Mouse (Mus musculus) hindbrain, embryonic 11.5 days (tissue): ENCODE measurements around the gene Cbx1. TPM values are rescaled to one million over a fixed set of nuclear protein-coding genes. Genes with fewer than 3 reads are reported as not detected.

Experiments
- ATAC-seq: fragments of 200-750 bp; cut with Nextera tagmentation; 2 replicates; pipeline ENCODE4 v1.8.0; 2017; ENCODE audit warnings: mild to moderate bottlenecking, moderate TSS enrichment, moderate library complexity; ENCODE audit not compliant: low FRiP score
- DNase-seq: peaks from one replicate; pipeline ENCODE4 v3.0.0-alpha.2; 2015; ENCODE audit warnings: low spot score
- H3K27ac ChIP-seq: fragments of 300-500 bp; sonication (generic); 2 replicates; pipeline ENCODE4 v1.5.1; 2014; ENCODE audit warnings: mild to moderate bottlenecking, low read depth, low read length
- H3K27me3 ChIP-seq: fragments of 300-500 bp; sonication (generic); 2 replicates; pipeline ENCODE4 v1.6.1; 2014; ENCODE audit warnings: mild to moderate bottlenecking, low read length, moderate library complexity, mixed read lengths; ENCODE audit not compliant: control insufficient read depth, insufficient read depth
- H3K36me3 ChIP-seq: fragments of 300-500 bp; sonication (generic); 2 replicates; pipeline ENCODE4 v1.6.1; 2014; ENCODE audit warnings: mild to moderate bottlenecking, low read length, moderate library complexity, mixed read lengths; ENCODE audit not compliant: control insufficient read depth, insufficient read depth
- H3K4me1 ChIP-seq: fragments of 300-500 bp; sonication (generic); replicated peaks from 2 replicates; pipeline ENCODE4 v1.6.1; 2014; ENCODE audit warnings: low read length, mixed read lengths; ENCODE audit not compliant: control insufficient read depth, insufficient read depth
- H3K4me2 ChIP-seq: fragments of 300-500 bp; sonication (generic); replicated peaks from 2 replicates; pipeline ENCODE4 v1.6.1; 2014; ENCODE audit warnings: mild to moderate bottlenecking, low read depth, low read length
- H3K4me3 ChIP-seq: fragments of 300-500 bp; sonication (generic); 2 replicates; pipeline ENCODE4 v1.5.1; 2014; ENCODE audit warnings: low read depth, low read length
- H3K9ac ChIP-seq: fragments of 300-500 bp; sonication (generic); 2 replicates; pipeline ENCODE4 v1.6.1; 2014; ENCODE audit warnings: low read depth, low read length
- H3K9me3 ChIP-seq: fragments of 300-500 bp; sonication (generic); 2 replicates; pipeline ENCODE4 v1.6.1; 2016; ENCODE audit warnings: low read length; ENCODE audit not compliant: control insufficient read depth
- WGBS: fragments of 180-500 bp; shearing (Covaris S2); extraction: QIAGEN DNeasy Blood & Tissue Kit; methylation state at CpG from one replicate; pipeline ENCODE4 v1.1.7; 2014; 5-methylcytosine and 5-hydroxymethylcytosine counted together
- polyA plus RNA-seq: library from polyadenylated mRNA; unstranded; fragments of >200 nt; fragmentation: Nextera tagmentation; extraction: Ambion mirVana; gene quantifications from 2 replicates; pipeline ENCODE4 v1.2.1, GENCODE M21; 2014

The Cbx1 gene
- polyA plus RNA-seq, 1 experiment from 2014 or later: 158 TPM

DNA sequence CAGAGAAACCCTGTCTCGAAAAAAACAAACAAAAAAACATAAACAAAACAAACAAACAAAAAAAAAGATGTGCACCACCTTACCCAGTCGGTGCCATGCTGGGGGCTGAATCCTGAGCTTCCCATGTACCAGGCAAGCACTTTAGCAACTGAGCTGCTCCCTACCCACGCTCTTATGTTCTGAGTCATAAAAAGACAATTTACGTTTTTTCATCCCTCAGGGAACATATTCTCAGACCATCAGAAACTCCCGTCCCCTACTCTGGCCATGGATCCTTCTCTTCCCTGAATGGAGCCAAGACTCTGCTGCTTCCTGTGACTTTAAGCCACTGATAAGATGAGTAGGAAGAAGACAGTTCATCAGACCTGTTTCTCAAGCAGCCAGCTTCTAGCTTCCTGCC is 30.5 kb upstream of the Cbx1 start:
- no peak for DNase-seq
- H3K4me1 ChIP-seq: no peaks in the 10 kb centered on the region
- no peaks in the 10 kb centered on the region for H3K36me3 ChIP-seq
- ATAC-seq: no peak
- H3K27me3 ChIP-seq: no peaks in the 10 kb centered on the region
- WGBS: 83% methylated on average over 5 of the region's 5 CpGs
- no peak overlapping the region for H3K4me3 ChIP-seq
- no peak overlapping the region for H3K4me2 ChIP-seq
- no peak overlapping the region for H3K9ac ChIP-seq
- no peak overlapping the region for H3K27ac ChIP-seq
- H3K9me3 ChIP-seq: no peaks in the 10 kb centered on the region

DNA sequence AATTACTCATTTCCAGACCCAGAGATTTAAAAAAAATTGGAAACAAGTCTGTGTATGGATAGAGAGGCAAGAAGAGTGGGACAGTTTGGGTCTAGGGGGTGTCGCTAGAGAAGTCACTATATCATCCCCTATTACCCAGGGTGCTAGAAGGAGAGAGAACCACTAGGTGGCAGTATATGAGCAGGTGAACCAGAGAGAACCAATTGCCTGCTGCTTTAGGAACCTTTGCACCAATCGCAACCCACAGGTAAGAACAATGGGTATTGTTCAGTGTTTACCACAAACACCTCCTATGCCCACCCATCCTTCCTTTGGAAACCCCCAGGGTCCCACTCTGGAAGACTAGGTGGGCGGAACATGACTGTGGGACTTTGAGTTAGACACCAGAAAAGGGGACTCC is 28.9 kb upstream of the Cbx1 start:
- WGBS: 41% methylated on average over 3 of the region's 3 CpGs
- Histone ChIP-seq H3K9me3 (no peaks in the 10 kb centered on the region), H3K27me3 (no peaks in the 10 kb centered on the region), H3K36me3 (no peaks in the 10 kb centered on the region), H3K4me3 (no peak overlapping the region), H3K4me1 (no peaks in the 10 kb centered on the region), H3K4me2 (no peak overlapping the region), H3K27ac (no peak overlapping the region), H3K9ac (no peak overlapping the region)
- DNase-seq: peak; percentile 65
- no peak for ATAC-seq

DNA sequence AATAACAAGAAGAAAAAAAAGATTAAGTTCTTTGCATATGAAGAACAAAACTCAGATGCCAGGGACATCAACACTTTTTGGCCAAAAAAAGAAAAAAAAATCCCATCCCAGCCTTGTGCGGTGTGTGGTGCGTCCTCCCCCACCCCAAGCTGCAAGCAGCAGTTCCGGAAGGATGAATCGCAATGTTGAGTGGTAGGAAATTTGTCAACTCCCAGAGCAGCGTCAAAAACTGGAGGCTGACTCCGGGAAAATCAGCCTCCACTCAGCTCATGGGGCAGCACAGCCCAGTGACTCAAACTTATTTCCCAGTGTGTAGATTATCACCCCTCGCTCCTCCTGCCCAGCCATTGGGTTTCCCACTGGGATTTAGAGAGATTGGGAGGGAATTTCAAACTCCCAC is 26.9 kb upstream of the Cbx1 start:
- Histone ChIP-seq H3K4me2 (no peak overlapping the region), H3K36me3 (no peaks in the 10 kb centered on the region), H3K27me3 (no peaks in the 10 kb centered on the region), H3K27ac (no peak overlapping the region), H3K4me3 (no peak overlapping the region), H3K9me3 (no peaks in the 10 kb centered on the region), H3K4me1 (0 out of 2 replicates have a peak, but pooled peaks cover 4% of the 10 kb centered on the region), H3K9ac (no peak overlapping the region)
- ATAC-seq: no peak
- WGBS: 76% methylated on average over 7 of the region's 7 CpGs
- no peak for DNase-seq

DNA sequence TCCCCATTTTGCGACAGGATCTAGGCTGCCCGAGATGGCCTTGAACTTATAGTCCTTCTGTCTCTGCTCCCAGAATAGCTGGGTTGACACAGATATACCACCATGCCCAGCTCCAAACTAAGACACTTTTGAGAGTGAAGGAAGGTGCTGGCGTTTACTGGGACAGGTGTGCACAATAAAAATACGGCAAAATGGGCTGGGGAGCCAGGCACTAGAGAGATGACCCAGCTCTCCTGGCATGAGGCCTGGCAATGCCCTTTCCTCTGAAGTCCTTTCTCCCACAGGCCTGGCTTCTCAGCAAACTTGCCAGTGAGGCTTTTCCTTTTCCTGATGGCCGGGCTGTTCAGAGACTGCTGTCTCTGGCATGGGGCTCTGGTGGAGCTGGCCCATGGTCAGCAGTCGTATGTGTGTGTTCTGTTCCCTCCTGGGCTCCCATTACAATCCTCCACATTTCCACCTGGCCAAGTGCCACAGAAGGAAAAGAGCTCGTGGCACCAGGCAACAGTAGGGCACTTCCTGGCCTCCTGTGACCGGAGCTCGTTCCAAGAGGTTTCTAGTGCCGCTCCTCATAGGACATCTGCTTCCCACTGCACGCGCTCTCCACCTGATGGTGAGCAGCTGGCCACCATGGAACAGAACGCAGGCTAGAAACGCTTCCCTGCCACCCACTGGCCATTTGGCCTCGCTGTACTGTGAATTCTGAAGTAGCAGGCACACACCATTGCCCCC is 26.0 kb upstream of the Cbx1 start:
- no peak overlapping the region for H3K9ac ChIP-seq
- H3K36me3 ChIP-seq: 0 out of 2 replicates have a peak, but pooled peaks cover 2% of the 10 kb centered on the region
- H3K4me2 ChIP-seq: no peak overlapping the region
- no peak overlapping the region for H3K27ac ChIP-seq
- peaks cover 6% of the 10 kb centered on the region for H3K4me1 ChIP-seq
- ATAC-seq (no peak), DNase-seq (no peak)
- no peak overlapping the region for H3K4me3 ChIP-seq
- H3K9me3 ChIP-seq: no peaks in the 10 kb centered on the region
- WGBS: 70% methylated on average over 15 of the region's 15 CpGs
- no peaks in the 10 kb centered on the region for H3K27me3 ChIP-seq

DNA sequence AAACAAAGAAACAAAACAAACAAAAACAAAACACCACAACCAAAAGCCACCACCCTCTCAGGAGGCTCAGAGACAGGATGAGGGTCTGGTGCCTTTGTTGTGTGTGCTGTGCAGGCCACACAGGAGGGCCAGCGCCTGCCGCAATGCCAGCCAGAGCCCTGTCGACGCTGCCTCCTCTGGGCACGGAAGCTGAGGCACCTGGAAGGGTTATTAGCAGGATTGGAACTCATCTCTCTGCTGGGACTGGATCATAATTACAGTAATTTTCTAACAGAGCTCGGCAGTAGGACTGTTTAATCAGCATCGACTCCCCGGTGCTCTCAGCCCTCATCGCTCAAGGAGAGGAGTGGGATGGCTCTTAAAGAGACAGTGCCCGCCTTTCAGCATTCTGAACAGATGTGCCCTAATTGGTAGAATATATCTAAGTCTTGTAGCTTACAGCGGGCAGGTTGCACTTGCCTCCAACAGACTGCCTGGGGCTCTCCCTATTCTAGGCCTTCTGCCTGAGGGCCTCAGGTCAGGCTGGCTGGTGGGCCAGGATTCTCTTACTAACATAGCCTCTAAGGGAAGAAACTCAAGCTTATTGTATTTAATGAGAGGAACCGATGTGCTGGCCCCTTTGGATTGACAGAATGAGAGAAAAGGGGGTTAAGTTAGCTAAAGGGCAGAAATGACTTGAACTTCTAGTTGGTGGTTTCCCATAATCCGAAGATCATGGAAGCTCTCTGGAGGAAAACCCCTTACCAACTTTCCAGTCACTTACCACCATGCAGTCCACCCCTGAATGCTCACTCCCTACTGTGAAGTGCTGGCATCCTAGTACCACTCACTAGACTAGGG is 24.2 kb upstream of the Cbx1 start:
- peaks cover 7% of the 10 kb centered on the region for H3K4me1 ChIP-seq
- H3K9ac ChIP-seq: no peak overlapping the region
- H3K27ac ChIP-seq: no peak overlapping the region
- no peak overlapping the region; the same call in 1 of the 2 replicates for H3K4me2 ChIP-seq
- H3K9me3 ChIP-seq: no peaks in the 10 kb centered on the region
- H3K27me3 ChIP-seq: no peaks in the 10 kb centered on the region
- 30% methylated on average over 13 of the region's 13 CpGs for WGBS
- peaks cover 9% of the 10 kb centered on the region; the same call in 1 of the 2 replicates for H3K36me3 ChIP-seq
- no peak overlapping the region for H3K4me3 ChIP-seq
- ATAC-seq: no peak
- no peak for DNase-seq

DNA sequence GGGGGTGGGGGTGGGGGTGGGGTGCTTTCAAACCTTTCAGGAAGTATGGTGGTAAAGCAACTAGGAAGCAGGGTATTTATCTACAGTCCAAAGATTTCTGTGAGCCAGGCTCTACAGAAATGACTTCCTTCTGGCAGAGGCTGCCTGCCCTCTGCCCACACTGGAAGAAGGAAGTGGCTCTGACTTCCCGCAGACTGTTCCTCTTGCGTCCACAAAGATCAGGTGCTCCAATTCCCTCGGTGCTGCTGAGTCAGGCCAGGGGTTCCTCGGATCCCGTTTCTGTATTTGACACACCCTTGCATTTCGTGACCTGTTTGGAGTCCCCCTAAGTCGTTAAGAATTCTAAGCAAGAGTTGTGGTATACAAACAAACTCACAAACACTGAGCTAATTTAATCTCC is 23.3 kb upstream of the Cbx1 start:
- no peak for ATAC-seq
- 82% methylated on average over 7 of the region's 7 CpGs for WGBS
- DNase-seq: no peak
- no peak overlapping the region for H3K4me3 ChIP-seq
- H3K27ac ChIP-seq: no peak overlapping the region
- no peak overlapping the region for H3K4me2 ChIP-seq
- H3K4me1 ChIP-seq: peaks cover 7% of the 10 kb centered on the region
- H3K9ac ChIP-seq: no peak overlapping the region
- no peaks in the 10 kb centered on the region for H3K9me3 ChIP-seq
- no peaks in the 10 kb centered on the region for H3K27me3 ChIP-seq
- peaks cover 13% of the 10 kb centered on the region for H3K36me3 ChIP-seq

DNA sequence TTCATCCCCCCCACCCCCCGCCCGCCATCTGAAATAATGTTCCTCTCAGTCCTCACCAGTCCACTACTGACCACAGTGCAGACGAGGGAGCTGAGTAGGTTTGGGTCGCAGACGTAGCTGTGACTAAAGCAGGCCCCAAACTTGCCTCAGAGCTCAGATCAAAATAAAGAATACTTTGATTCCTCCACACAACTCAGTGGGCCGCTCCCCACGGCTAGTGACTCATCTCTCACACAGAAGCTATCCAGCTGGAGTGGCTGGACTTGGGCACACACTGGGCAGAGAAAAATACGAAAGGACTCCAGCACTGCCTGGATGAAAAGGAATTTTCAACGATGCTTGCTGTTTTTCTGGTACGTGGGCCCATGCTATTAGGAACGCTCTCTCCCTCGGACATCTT is 22.4 kb upstream of the Cbx1 start:
- 77% methylated on average over 12 of the region's 12 CpGs for WGBS
- Histone ChIP-seq H3K9me3 (no peaks in the 10 kb centered on the region), H3K4me1 (peaks cover 7% of the 10 kb centered on the region), H3K27ac (peak overlapping the region; percentile 70), H3K27me3 (no peaks in the 10 kb centered on the region), H3K4me3 (no peak overlapping the region), H3K4me2 (no peak overlapping the region), H3K36me3 (peaks cover 16% of the 10 kb centered on the region), H3K9ac (no peak overlapping the region)
- DNase-seq: no peak
- ATAC-seq: no peak

DNA sequence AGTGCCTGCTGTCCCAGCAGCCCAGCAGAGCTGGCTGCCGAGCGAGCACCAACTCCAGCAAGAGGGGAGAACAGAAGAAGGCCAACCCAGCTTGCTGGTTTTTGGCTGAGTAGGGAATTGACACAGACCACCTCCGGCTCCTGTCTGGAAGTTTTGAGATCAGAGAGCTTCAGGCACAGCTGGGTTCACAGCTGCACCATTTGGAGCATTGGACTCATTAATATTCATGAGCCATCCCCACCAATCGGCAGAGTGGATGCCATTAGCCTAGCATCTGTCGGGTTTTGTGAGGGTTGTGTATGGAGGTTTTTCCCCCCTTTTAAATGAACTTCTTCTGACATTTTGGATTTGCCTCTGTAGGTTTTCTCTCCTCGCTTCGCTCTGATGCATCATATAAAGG is 21.8 kb upstream of the Cbx1 start:
- peaks cover 16% of the 10 kb centered on the region for H3K36me3 ChIP-seq
- no peaks in the 10 kb centered on the region for H3K27me3 ChIP-seq
- H3K9me3 ChIP-seq: no peaks in the 10 kb centered on the region
- H3K4me3 ChIP-seq: no peak overlapping the region
- ATAC-seq (peak; percentile 73), DNase-seq (peak; percentile 67)
- WGBS: 21% methylated on average over 7 of the region's 7 CpGs
- peak overlapping the region; percentile 72 for H3K27ac ChIP-seq
- peaks cover 7% of the 10 kb centered on the region for H3K4me1 ChIP-seq
- no peak overlapping the region for H3K4me2 ChIP-seq
- H3K9ac ChIP-seq: no peak overlapping the region
